Mouse (Mus musculus) testis, adult 2 months (tissue): ENCODE results near the gene Arid5b. TPM values are rescaled to one million over a fixed set of nuclear protein-coding genes. Genes with fewer than 3 reads are reported as not detected.

Experiments
- H3K27ac ChIP-seq: fragments of 200-500 bp; 2 replicates; pipeline ENCODE4 v1.5.1; 2012; ENCODE audit warnings: low read depth, low read length; ENCODE audit not compliant: control insufficient read depth, insufficient read depth
- H3K27me3 ChIP-seq: fragments of 200-500 bp; 2 replicates; pipeline ENCODE4 v1.6.1; 2012; ENCODE audit warnings: mild to moderate bottlenecking, low read length, moderate library complexity; ENCODE audit not compliant: control insufficient read depth, insufficient read depth
- H3K36me3 ChIP-seq: fragments of 200-500 bp; 2 replicates; pipeline ENCODE4 v1.6.1; 2012; ENCODE audit warnings: mild to moderate bottlenecking, low read length; ENCODE audit not compliant: control insufficient read depth, insufficient read depth
- H3K4me1 ChIP-seq: fragments of 200-500 bp; 2 replicates; pipeline ENCODE4 v1.6.1; 2012; ENCODE audit warnings: low read length; ENCODE audit not compliant: control insufficient read depth, insufficient read depth
- H3K4me3 ChIP-seq: fragments of 200-500 bp; 2 replicates; pipeline ENCODE4 v1.5.1; 2012; ENCODE audit warnings: low read depth, mild to moderate bottlenecking, low read length, moderate library complexity, mixed read lengths; ENCODE audit not compliant: control insufficient read depth
- CTCF ChIP-seq: fragments of 200-500 bp; IDR thresholded peaks from 2 replicates; pipeline ENCODE4 v1.5.1; 2012; ENCODE audit warnings: low read depth, mild to moderate bottlenecking, inconsistent platforms, low read length, moderate library complexity; ENCODE audit not compliant: control insufficient read depth, insufficient read depth, insufficient replicate concordance
- POLR2A ChIP-seq: fragments of 200-500 bp; IDR thresholded peaks from 2 replicates; pipeline ENCODE4 v1.6.1; 2012; ENCODE audit warnings: low read depth, mild to moderate bottlenecking, inconsistent platforms, low read length, moderate library complexity; ENCODE audit not compliant: control insufficient read depth
- polyA plus RNA-seq: library from polyadenylated mRNA; depleted of rRNA; stranded (reverse); fragments of >200 nt; gene quantifications from 2 replicates; pipeline ENCODE4 v1.2.3, GENCODE M21; 2012

Gene Arid5b
- polyA plus RNA-seq, 1 experiment = 4.9 TPM

DNA sequence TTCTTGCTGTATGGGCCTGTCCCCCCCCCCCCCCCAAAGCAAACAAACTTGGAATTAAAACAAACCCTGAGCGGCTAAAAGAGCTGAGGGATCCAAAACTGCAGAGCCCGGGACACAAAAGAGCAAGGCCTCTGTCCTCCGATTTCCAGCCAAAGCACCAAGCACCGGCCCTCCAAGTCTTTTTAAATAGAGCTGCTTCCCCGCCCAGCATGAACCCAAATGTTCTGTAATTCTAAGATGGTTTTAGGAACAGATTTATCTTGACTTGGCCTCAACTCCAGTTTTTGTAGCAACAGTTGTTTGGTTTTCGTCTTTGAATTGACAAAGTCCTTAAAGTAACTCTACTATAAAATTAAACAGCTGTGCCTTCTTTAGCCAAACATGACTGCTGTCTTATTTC is 130.8 kb downstream of the Arid5b start:
- no peak for TF ChIP-seq CTCF
- H3K4me1 ChIP-seq = no peaks in the 10 kb centered on the region

DNA sequence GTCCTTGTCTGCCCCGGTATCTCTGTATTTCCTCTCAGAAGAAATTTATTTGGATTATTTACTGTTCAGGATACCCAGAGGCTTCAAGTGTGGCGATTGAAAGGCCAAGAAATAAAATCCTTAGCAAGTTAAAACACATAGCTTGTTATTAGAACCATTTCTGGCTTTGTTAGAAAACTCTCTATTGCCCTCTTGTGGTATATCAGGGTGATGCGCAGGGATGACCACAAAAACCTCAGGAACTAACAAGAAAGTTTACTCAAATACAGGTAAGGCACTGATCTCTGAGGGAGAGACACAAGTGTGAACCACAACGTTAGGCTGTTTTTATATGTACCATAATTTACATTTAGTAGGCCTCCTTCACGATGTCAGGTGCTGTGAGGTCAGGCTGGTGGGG is 131.7 kb downstream of the Arid5b start:
- H3K36me3 ChIP-seq = no peaks in the 10 kb centered on the region
- H3K4me1 ChIP-seq = no peaks in the 10 kb centered on the region
- no peak overlapping the region for H3K4me3 ChIP-seq
- no peaks in the 10 kb centered on the region for H3K27me3 ChIP-seq
- no peak overlapping the region for H3K27ac ChIP-seq
- TF ChIP-seq CTCF (peak; percentile 24; the same call in 1 of the 2 replicates), POLR2A (no peak)

More for the DNA sequence above, 130.8 kb downstream of the Arid5b start:
- no peak overlapping the region for H3K4me3 ChIP-seq
- H3K36me3 ChIP-seq = no peaks in the 10 kb centered on the region
- no peak overlapping the region for H3K27ac ChIP-seq
- H3K27me3 ChIP-seq = no peaks in the 10 kb centered on the region

GRCm38 (mm10) chr10:68145286-68145950 is 133.1 kb downstream of the Arid5b start:
- no peak overlapping the region for H3K27ac ChIP-seq
- H3K36me3 ChIP-seq = no peaks in the 10 kb centered on the region
- no peak for TF ChIP-seq POLR2A
- TF ChIP-seq CTCF = no peak
- H3K4me1 ChIP-seq = no peaks in the 10 kb centered on the region
- H3K27me3 ChIP-seq = no peaks in the 10 kb centered on the region
- H3K4me3 ChIP-seq = no peak overlapping the region

DNA sequence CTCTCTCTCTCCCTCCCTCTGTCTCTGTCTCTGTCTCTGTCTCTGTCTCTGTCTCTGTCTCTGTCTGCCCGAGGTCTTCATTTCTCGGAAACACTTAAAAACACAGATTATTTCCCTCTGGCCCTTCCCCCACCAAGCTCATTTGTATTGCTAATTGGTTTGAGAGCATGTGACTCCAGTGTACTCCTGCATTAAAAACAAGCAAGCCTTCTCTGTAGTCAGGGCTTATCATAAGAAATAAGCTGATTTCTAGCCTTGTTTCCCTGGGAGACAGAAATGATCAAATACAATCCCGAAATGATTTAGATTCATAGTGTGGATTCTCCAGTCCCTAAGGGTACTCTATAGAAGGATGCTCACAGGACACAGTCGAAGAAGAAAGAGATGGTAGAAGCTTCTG is 136.0 kb downstream of the Arid5b start:
- Histone ChIP-seq H3K36me3 (no peaks in the 10 kb centered on the region), H3K27ac (no peak overlapping the region), H3K4me1 (peaks cover 2% of the 10 kb centered on the region; the same call in 1 of the 2 replicates), H3K4me3 (no peak overlapping the region), H3K27me3 (no peaks in the 10 kb centered on the region)
- TF ChIP-seq CTCF (no peak), POLR2A (no peak)

GRCm38 (mm10) chr10:68141567-68141966 is 137.0 kb downstream of the Arid5b start:
- no peaks in the 10 kb centered on the region; the same call in 1 of the 2 replicates for H3K27me3 ChIP-seq
- peaks cover 4% of the 10 kb centered on the region for H3K4me1 ChIP-seq
- no peaks in the 10 kb centered on the region for H3K36me3 ChIP-seq
- H3K4me3 ChIP-seq = no peak overlapping the region
- TF ChIP-seq CTCF (no peak), POLR2A (no peak)
- H3K27ac ChIP-seq = no peak overlapping the region

DNA sequence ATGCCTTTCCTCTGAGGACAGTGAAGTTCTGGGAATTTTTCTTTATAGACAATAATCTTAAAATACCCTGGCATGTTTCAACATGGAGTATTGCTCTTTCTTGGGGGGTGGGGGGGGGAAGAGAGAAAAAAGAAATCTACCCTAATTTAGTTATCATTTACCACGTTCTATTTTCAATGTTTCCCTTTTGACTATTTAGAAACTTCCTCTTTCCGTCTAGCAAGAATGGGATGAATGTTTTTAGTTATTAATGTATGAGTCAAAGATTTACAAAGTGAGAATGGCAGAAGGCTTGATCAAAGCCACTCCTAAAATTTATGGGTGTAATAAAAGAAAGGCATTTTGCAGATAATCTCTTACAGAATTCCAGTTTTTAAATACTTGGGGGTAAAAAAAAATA is 137.7 kb downstream of the Arid5b start:
- no peaks in the 10 kb centered on the region for H3K36me3 ChIP-seq
- H3K4me3 ChIP-seq = no peak overlapping the region
- H3K4me1 ChIP-seq = peaks cover 6% of the 10 kb centered on the region
- TF ChIP-seq CTCF = no peak
- TF ChIP-seq POLR2A = no peak
- H3K27me3 ChIP-seq = no peaks in the 10 kb centered on the region; the same call in 1 of the 2 replicates
- H3K27ac ChIP-seq = no peak overlapping the region

DNA sequence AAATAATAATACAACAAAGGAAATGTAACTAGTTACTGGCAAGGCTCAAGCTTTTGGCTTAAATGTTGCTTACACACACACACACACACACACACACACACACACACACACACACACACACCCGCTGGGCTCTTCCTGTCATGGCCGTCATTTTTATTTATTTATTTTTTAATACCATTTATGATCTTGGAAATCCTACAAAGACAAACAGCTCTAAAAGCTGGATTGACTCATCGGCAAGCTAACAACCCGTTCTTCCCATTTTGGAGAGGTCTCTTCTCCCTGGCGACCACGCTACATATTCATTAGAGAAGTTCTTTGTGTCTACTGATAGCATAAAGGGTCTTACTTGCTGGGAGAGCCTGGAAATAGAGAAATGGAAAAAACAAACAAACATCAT is 138.2 kb downstream of the Arid5b start:
- Histone ChIP-seq H3K4me1 (peaks cover 6% of the 10 kb centered on the region), H3K4me3 (no peak overlapping the region), H3K27ac (no peak overlapping the region), H3K27me3 (no peaks in the 10 kb centered on the region; the same call in 1 of the 2 replicates), H3K36me3 (no peaks in the 10 kb centered on the region)
- TF ChIP-seq CTCF = no peak
- no peak for TF ChIP-seq POLR2A

DNA sequence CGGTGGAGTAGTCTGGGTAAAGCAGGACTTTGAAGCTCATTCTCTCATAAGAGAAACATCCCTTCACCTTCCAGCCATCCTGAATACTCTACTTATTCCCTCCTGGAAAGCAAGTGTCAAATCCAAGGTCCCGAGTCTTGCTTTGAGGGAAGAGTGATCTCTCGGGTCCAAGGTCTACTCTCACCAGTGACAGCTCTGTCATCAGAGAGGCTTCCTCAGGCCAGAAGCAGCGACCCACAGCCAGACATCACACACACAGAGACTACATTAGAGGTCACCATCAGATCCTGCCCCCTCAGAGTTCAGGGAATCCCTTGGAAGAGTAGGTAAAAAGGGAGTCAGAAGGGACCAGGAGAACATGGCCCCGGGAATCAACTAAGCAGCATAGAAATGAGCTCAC is 140.4 kb downstream of the Arid5b start:
- H3K4me1 ChIP-seq = peaks cover 6% of the 10 kb centered on the region
- H3K4me3 ChIP-seq = no peak overlapping the region
- H3K27ac ChIP-seq = peak overlapping the region; percentile 13
- H3K27me3 ChIP-seq = no peaks in the 10 kb centered on the region; the same call in 1 of the 2 replicates
- H3K36me3 ChIP-seq = no peaks in the 10 kb centered on the region
- TF ChIP-seq POLR2A (no peak), CTCF (no peak)
